Mouse (Mus musculus): ENCODE measurements at regions not wholly inside any gene's neighbourhood (a gene's known extent, or its start where the extent isn't known, plus 50 kb on each side); places are given as distances from the start of the nearest gene placed in this dataset.

DNA sequence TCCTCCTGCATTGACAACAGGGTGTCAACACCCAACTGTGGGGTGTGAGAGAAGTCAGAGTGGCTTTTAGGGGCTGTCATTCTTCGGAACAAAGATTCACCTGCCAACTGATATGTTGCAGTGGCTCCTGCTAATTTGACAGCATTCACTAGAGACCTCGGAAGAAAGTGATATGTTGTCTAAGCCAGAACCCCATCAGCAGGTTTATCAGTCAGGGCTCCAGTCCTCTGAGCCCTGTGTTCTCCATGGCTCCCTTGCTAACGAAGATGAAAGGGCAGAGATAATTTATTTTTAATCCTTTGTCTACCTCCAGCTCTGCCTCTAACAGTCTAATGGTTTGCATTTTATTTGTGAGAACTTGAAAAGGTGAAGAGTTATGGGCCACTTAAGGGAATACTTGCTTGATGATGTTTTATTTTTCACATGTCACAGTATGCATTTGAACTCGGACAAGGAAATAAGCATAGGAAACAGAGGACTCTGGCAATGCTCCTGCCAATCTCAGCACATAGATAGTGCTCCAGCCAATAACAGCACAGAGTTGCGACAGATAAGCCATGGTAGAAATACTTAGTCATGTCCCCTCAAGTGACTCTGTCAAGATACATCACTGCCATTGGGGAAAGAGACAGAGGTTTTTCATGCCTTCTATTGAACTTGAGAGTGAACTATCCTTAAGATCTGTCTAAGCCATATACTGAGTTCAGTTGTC lies 862.6 kb downstream of the Defb40 start:
- TF ChIP-seq CTCF (IDR thresholded peaks at IDR 0.05; ENCODE audit: insufficient read depth, low read length) (no peak), POLR2A (IDR thresholded peaks at IDR 0.05; ENCODE audit: borderline replicate concordance, extremely low read depth, low read depth, low read length) (no peak)
